ENCODE assay signal across 9 mouse cellular contexts in genomic region chr17:84085721-84086120, GRCm38 (mm10).
DNase-seq lines count a peak whose midpoint lies in the region; ATAC-seq lines count a peak whose summit lies in the region.
"Had no signal": no experiment of that assay in that cellular context is flagged by ENCODE, and none has a peak within 500 bp of the region (broad histone marks: within the 10 kb centered on the region; RNA-seq: fewer than 3 reads in every experiment).

No protein-coding gene starts in this region.

- DNase-seq in hindbrain, embryonic 11.5 days (ENCODE audit: low spot score) = no peak
- peak; percentile 35 to 66 for DNase-seq in adrenal gland, postnatal 36 days
- no peak for DNase-seq in right cerebral cortex, postnatal 14 days
- DNase-seq in layer of hippocampus, postnatal 36 days = no peak

- ATAC-seq in hindbrain, embryonic 16.5 days = no peak
- ATAC-seq in hindbrain, embryonic 11.5 days (ENCODE audit: low FRiP score) = no peak
- ATAC-seq in heart, embryonic 15.5 days (replicated peaks; ENCODE audit: insufficient number of reproducible peaks, insufficient read depth, low FRiP score, low read depth) = peak; percentile 50
- ATAC-seq in limb, embryonic 15.5 days (ENCODE audit: insufficient number of reproducible peaks, low FRiP score, low TSS enrichment, low read depth) = no peak
- no peak for ATAC-seq in megakaryocyte-erythroid progenitor cell, adult 5-6 weeks (replicated peaks; ENCODE audit: low FRiP score, low TSS enrichment, poor library complexity, severe bottlenecking)

- no peaks in the 10 kb centered on the region for H3K9me3 ChIP-seq in hindbrain, embryonic 16.5 days (ENCODE audit: control insufficient read depth, low read length)
- H3K9me3 ChIP-seq in hindbrain, embryonic 11.5 days (ENCODE audit: control insufficient read depth, low read length) = no peaks in the 10 kb centered on the region
- H3K9me3 ChIP-seq in heart, embryonic 15.5 days (replicated peaks) = no peaks in the 10 kb centered on the region
- H3K9me3 ChIP-seq in limb, embryonic 15.5 days = no peaks in the 10 kb centered on the region
- H3K9me3 ChIP-seq: limb, embryonic 13.5 days had no signal

- WGBS in hindbrain, embryonic 16.5 days = 37% methylated on average over 7 of the region's 7 CpGs
- 34% methylated on average over 7 of the region's 7 CpGs for WGBS in hindbrain, embryonic 11.5 days
- WGBS in heart, embryonic 15.5 days = 24% methylated on average over 7 of the region's 7 CpGs
- 21% methylated on average over 7 of the region's 7 CpGs for WGBS in limb, embryonic 15.5 days

- H3K4me1 ChIP-seq in hindbrain, embryonic 16.5 days (ENCODE audit: control insufficient read depth, insufficient read depth, low read depth, low read length) = peaks cover 15% of the 10 kb centered on the region
- peaks cover 2% of the 10 kb centered on the region; the same call in 1 of the 2 replicates for H3K4me1 ChIP-seq in hindbrain, embryonic 11.5 days (replicated peaks; ENCODE audit: control insufficient read depth, insufficient read depth, low read length)
- peaks cover 48% of the 10 kb centered on the region for H3K4me1 ChIP-seq in heart, embryonic 15.5 days (replicated peaks)
- H3K4me1 ChIP-seq in limb, embryonic 15.5 days = peaks cover 53% of the 10 kb centered on the region

- H3K9ac ChIP-seq in hindbrain, embryonic 16.5 days (ENCODE audit: low read depth, low read length) = no peak overlapping the region
- no peak overlapping the region for H3K9ac ChIP-seq in hindbrain, embryonic 11.5 days (ENCODE audit: low read depth, low read length)
- H3K9ac ChIP-seq in heart, embryonic 15.5 days = no peak overlapping the region
- no peak overlapping the region for H3K9ac ChIP-seq in limb, embryonic 15.5 days
- H3K9ac ChIP-seq: limb, embryonic 13.5 days had no signal

- no peak overlapping the region for H3K4me2 ChIP-seq in hindbrain, embryonic 16.5 days (ENCODE audit: low read length)
- H3K4me2 ChIP-seq in hindbrain, embryonic 11.5 days (replicated peaks; ENCODE audit: low read depth, low read length) = no peak overlapping the region
- no peak overlapping the region for H3K4me2 ChIP-seq in heart, embryonic 15.5 days
- no peak overlapping the region for H3K4me2 ChIP-seq in limb, embryonic 15.5 days
- H3K4me2 ChIP-seq: limb, embryonic 13.5 days had no signal

- no peaks in the 10 kb centered on the region for H3K27me3 ChIP-seq in hindbrain, embryonic 16.5 days (replicated peaks; ENCODE audit: control insufficient read depth, insufficient read depth, low read length)
- no peaks in the 10 kb centered on the region for H3K27me3 ChIP-seq in hindbrain, embryonic 11.5 days (ENCODE audit: control insufficient read depth, insufficient read depth, low read length)
- no peaks in the 10 kb centered on the region for H3K27me3 ChIP-seq in heart, embryonic 15.5 days
- no peaks in the 10 kb centered on the region for H3K27me3 ChIP-seq in limb, embryonic 15.5 days
- H3K27me3 ChIP-seq: limb, embryonic 13.5 days had no signal

- no peaks in the 10 kb centered on the region for H3K36me3 ChIP-seq in hindbrain, embryonic 16.5 days (ENCODE audit: control insufficient read depth, insufficient read depth, low read length)
- H3K36me3 ChIP-seq in hindbrain, embryonic 11.5 days (ENCODE audit: control insufficient read depth, insufficient read depth, low read length) = no peaks in the 10 kb centered on the region
- no peaks in the 10 kb centered on the region for H3K36me3 ChIP-seq in heart, embryonic 15.5 days
- no peaks in the 10 kb centered on the region for H3K36me3 ChIP-seq in limb, embryonic 15.5 days
- H3K36me3 ChIP-seq: limb, embryonic 13.5 days had no signal

- H3K27ac ChIP-seq in hindbrain, embryonic 16.5 days (ENCODE audit: low read depth, low read length) = peak overlapping the region; percentile 41; the same call in 1 of the 2 replicates
- no peak overlapping the region for H3K27ac ChIP-seq in hindbrain, embryonic 11.5 days (ENCODE audit: low read depth, low read length)
- peak overlapping the region; percentile 78 for H3K27ac ChIP-seq in heart, embryonic 15.5 days
- H3K27ac ChIP-seq in limb, embryonic 15.5 days = peak overlapping the region; percentile 81
- H3K27ac ChIP-seq: limb, embryonic 13.5 days had no signal

- H3K4me3 ChIP-seq in hindbrain, embryonic 16.5 days (ENCODE audit: low read length) = no peak overlapping the region
- H3K4me3 ChIP-seq in hindbrain, embryonic 11.5 days (ENCODE audit: low read depth, low read length) = no peak overlapping the region
- no peak overlapping the region for H3K4me3 ChIP-seq in heart, embryonic 15.5 days
- no peak overlapping the region for H3K4me3 ChIP-seq in limb, embryonic 15.5 days
- H3K4me3 ChIP-seq: limb, embryonic 13.5 days had no signal

Comparison
In these comparisons a context has a peak if more than half of its experiments do, and no peak if none do; other contexts are left out.
1. DNase-seq: peak in adrenal gland, postnatal 36 days (2 of 2); none in hindbrain, embryonic 11.5 days (single experiment), right cerebral cortex, postnatal 14 days (single experiment) and layer of hippocampus, postnatal 36 days (0 of 2).